Mouse (Mus musculus): ENCODE measurements around the gene Fgf14. TPM values are rescaled to one million over a fixed set of nuclear protein-coding genes. Genes with fewer than 3 reads are reported as not detected.

The Fgf14 gene
- total and polyA plus RNA-seq, 2 experiments from 2014 or later, result 0.08 to 1.9 TPM

DNA sequence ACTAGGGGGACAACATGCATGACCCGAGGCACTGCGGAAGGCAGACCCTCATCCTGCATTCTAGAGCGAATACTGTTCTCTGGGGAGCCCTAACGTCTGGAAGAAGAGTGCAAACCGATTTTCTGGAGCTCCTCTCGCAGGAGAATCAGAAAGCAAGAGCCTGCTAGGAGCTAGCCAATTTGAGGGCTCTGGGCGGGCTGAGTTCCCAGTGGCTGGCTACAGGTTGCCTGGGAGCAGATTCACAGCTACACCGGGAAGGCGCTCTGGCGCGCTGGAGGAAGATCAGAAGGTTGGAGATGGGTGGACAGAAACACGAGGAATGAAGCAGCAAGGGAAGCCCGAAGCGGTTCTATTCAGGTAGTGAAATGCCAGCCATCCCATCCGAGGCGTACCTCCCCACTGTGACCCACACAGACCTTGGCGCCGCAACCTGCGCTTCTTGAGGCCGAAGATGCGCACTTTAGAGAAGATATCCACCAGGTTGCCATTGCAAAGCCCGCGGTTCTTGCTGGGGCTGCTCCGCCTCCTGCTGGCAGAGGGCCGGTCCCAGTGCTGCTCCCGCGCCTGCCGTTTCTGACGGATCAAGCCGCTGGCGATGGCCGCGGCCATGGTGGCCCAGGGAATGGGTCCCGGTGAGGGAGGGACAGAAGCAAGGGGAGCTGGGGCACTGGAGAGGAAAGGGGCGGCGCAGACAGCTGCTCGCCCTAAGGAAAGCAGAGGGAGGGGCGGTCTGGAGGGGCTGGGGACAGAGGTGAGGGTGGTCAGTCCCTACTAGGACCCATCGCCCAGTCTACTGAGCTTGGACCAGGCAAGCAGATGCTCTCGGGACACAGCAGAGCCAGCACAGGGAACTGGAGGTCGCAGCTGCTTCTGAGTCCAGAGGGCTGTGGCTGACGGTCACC, 484.8 kb downstream of the Fgf14 start:
- no peaks in the 10 kb centered on the region for H3K9me3 ChIP-seq (replicated peaks; ENCODE audit: control insufficient read depth, low read length)
- 2% methylated on average over 42 of the region's 42 CpGs for WGBS
- 0 out of 2 replicates have a peak, but pooled peaks have one; percentile 11 for ATAC-seq (ENCODE audit: insufficient read depth, low read depth)
- H3K4me2 ChIP-seq (ENCODE audit: low read depth, low read length), result peak overlapping the region; percentile 30
- no peak overlapping the region for H3K9ac ChIP-seq (replicated peaks; ENCODE audit: low read depth, low read length)
- 0 out of 2 replicates have a peak overlapping the region, but pooled peaks have one; percentile 0 for H3K4me3 ChIP-seq (ENCODE audit: low read depth, low read length)
- peaks cover 24% of the 10 kb centered on the region for H3K27me3 ChIP-seq (ENCODE audit: control insufficient read depth, insufficient read depth, low read length)
- DNase-seq (ENCODE audit: low spot score), result no peak
- H3K4me1 ChIP-seq (ENCODE audit: control insufficient read depth, insufficient read depth), result no peaks in the 10 kb centered on the region
- no peak overlapping the region for H3K27ac ChIP-seq (ENCODE audit: low read depth)
- no peaks in the 10 kb centered on the region for H3K36me3 ChIP-seq (replicated peaks; ENCODE audit: control insufficient read depth, insufficient read depth, low read length)
- TF ChIP-seq EP300 (IDR thresholded peaks at IDR 0.05; ENCODE audit: low read depth) (no peak), CTCF (IDR thresholded peaks at IDR 0.05; ENCODE audit: low read depth) (no peak)

- Histone ChIP-seq H3K9ac (replicated peaks; ENCODE audit: low read depth, low read length) (no peak overlapping the region), H3K27ac (ENCODE audit: low read depth) (no peak overlapping the region), H3K9me3 (replicated peaks; ENCODE audit: control insufficient read depth, low read length) (no peaks in the 10 kb centered on the region), H3K36me3 (replicated peaks; ENCODE audit: control insufficient read depth, insufficient read depth, low read length) (no peaks in the 10 kb centered on the region), H3K4me2 (ENCODE audit: low read depth, low read length) (no peak overlapping the region), H3K4me1 (ENCODE audit: control insufficient read depth, insufficient read depth) (no peaks in the 10 kb centered on the region), H3K4me3 (ENCODE audit: low read depth, low read length) (no peak overlapping the region), H3K27me3 (ENCODE audit: control insufficient read depth, insufficient read depth, low read length) (no peaks in the 10 kb centered on the region)
- TF ChIP-seq EP300 (IDR thresholded peaks at IDR 0.05; ENCODE audit: low read depth), result no peak
- TF ChIP-seq CTCF (IDR thresholded peaks at IDR 0.05; ENCODE audit: low read depth), result no peak
- 55% methylated on average over 1 of the region's 1 CpGs for WGBS
- DNase-seq (ENCODE audit: low spot score) (no peak), ATAC-seq (ENCODE audit: insufficient read depth, low read depth) (no peak)
These were observed 496.7 kb downstream of the Fgf14 start for GRCm38 (mm10) chr14:124180265-124180664.

DNA sequence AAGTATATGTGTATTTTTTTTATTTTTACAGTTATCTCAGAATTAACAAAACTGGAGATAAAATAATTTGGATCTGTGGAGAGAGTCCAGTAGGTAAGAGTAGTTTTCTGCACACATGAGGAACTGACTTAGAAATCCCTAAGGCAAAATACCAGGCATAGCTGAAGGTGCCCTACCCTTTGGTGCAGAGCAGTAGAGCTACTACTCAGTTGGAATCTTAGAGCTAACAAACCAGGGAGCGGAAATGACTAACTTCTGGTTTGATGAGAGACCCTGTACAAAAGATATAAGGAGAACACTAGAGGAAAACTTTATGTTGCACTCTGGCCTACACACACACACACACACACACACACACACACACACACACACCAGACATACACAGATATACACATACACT, 502.8 kb downstream of the Fgf14 start:
- 77% methylated on average over 1 of the region's 1 CpGs for WGBS
- ATAC-seq (ENCODE audit: insufficient read depth, low read depth) (no peak), DNase-seq (ENCODE audit: low spot score) (no peak)
- H3K4me3 ChIP-seq (ENCODE audit: low read depth, low read length), result no peak overlapping the region
- H3K27ac ChIP-seq (ENCODE audit: low read depth), result no peak overlapping the region
- no peaks in the 10 kb centered on the region for H3K9me3 ChIP-seq (replicated peaks; ENCODE audit: control insufficient read depth, low read length)
- H3K9ac ChIP-seq (replicated peaks; ENCODE audit: low read depth, low read length), result no peak overlapping the region
- H3K4me2 ChIP-seq (ENCODE audit: low read depth, low read length), result no peak overlapping the region
- no peaks in the 10 kb centered on the region for H3K4me1 ChIP-seq (ENCODE audit: control insufficient read depth, insufficient read depth)
- no peaks in the 10 kb centered on the region for H3K27me3 ChIP-seq (ENCODE audit: control insufficient read depth, insufficient read depth, low read length)
- H3K36me3 ChIP-seq (replicated peaks; ENCODE audit: control insufficient read depth, insufficient read depth, low read length), result no peaks in the 10 kb centered on the region
- TF ChIP-seq CTCF (IDR thresholded peaks at IDR 0.05; ENCODE audit: low read depth) (no peak), EP300 (IDR thresholded peaks at IDR 0.05; ENCODE audit: low read depth) (no peak)

DNA sequence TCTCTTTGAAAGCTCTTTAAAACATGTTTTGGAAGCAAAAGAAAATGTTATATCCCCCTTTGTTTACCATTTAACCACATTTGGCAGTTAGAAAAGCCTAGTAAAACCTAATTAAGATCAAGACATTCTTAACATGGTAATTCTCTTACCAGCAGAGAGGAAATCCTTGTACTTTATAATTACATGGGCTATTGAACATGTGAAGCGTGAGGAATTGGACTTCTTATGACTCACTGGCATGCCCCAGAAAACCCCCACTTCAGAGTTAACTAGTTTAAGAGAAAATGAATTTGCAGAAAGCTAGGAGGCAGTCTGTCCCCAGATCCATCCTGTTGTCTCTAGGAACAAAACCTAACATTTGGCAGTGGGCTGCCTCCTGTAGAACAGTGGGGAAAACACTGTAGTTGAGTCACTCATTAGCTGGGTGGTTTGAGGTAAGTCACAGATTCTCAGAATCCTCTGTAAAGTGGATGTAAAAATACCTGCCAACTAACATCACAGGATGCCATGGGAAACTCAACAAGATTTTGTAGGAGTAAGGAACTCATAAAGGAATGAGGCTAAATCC, 513.2 kb downstream of the Fgf14 start:
- Histone ChIP-seq H3K9me3 (replicated peaks; ENCODE audit: control insufficient read depth, low read length) (no peaks in the 10 kb centered on the region), H3K9ac (replicated peaks; ENCODE audit: low read depth, low read length) (no peak overlapping the region), H3K4me3 (ENCODE audit: low read depth, low read length) (no peak overlapping the region), H3K4me2 (ENCODE audit: low read depth, low read length) (no peak overlapping the region), H3K27ac (ENCODE audit: low read depth) (no peak overlapping the region), H3K4me1 (ENCODE audit: control insufficient read depth, insufficient read depth) (no peaks in the 10 kb centered on the region), H3K36me3 (replicated peaks; ENCODE audit: control insufficient read depth, insufficient read depth, low read length) (no peaks in the 10 kb centered on the region), H3K27me3 (ENCODE audit: control insufficient read depth, insufficient read depth, low read length) (no peaks in the 10 kb centered on the region)
- no peak for TF ChIP-seq EP300 (IDR thresholded peaks at IDR 0.05; ENCODE audit: low read depth)
- no peak for TF ChIP-seq CTCF (IDR thresholded peaks at IDR 0.05; ENCODE audit: low read depth)
- no peak for ATAC-seq (ENCODE audit: insufficient read depth, low read depth)
- no peak for DNase-seq (ENCODE audit: low spot score)
- WGBS, result 68% methylated on average over 1 of the region's 1 CpGs

GRCm38 (mm10) chr14:124147378-124147777, 529.5 kb downstream of the Fgf14 start:
- ATAC-seq (ENCODE audit: insufficient read depth, low read depth) (no peak), DNase-seq (ENCODE audit: low spot score) (no peak)
- no peaks in the 10 kb centered on the region for H3K27me3 ChIP-seq (ENCODE audit: control insufficient read depth, insufficient read depth, low read length)
- H3K27ac ChIP-seq (ENCODE audit: low read depth), result no peak overlapping the region
- no peak overlapping the region for H3K4me2 ChIP-seq (ENCODE audit: low read depth, low read length)
- no peaks in the 10 kb centered on the region for H3K9me3 ChIP-seq (replicated peaks; ENCODE audit: control insufficient read depth, low read length)
- no peak overlapping the region for H3K4me3 ChIP-seq (ENCODE audit: low read depth, low read length)
- H3K36me3 ChIP-seq (replicated peaks; ENCODE audit: control insufficient read depth, insufficient read depth, low read length), result no peaks in the 10 kb centered on the region
- TF ChIP-seq EP300 (IDR thresholded peaks at IDR 0.05; ENCODE audit: low read depth) (no peak), CTCF (IDR thresholded peaks at IDR 0.05; ENCODE audit: low read depth) (no peak)
- H3K9ac ChIP-seq (replicated peaks; ENCODE audit: low read depth, low read length), result no peak overlapping the region
- H3K4me1 ChIP-seq (ENCODE audit: control insufficient read depth, insufficient read depth), result no peaks in the 10 kb centered on the region
